Mouse (Mus musculus) gastrocnemius, adult 8-10 months (tissue): ENCODE results near the gene Dtx1. TPM values are rescaled to one million over a fixed set of nuclear protein-coding genes. Genes with fewer than 3 reads are reported as not detected.
A peak's percentile ranks its signal among the peaks of the same experiment; 100 is the strongest.

ENCODE experiments used
- DNase-seq, 2 experiments: peaks; one replicate each; pipeline ENCODE4 v3.0.0; 2022; ENCODE audit warnings: low spot score in 2 of 2
- total RNA-seq, 4 experiments: library from RNA; stranded (reverse); gene quantifications; 2 replicates each; pipeline ENCODE4 v1.2.4; 2022

Gene Dtx1
- total RNA-seq, 4 experiments from 2014 or later, result 0.22 to 1.3 (median 0.31) TPM

GRCm38 (mm10) chr5:120679676-120680555 is 31.8 kb downstream of the Dtx1 start:
- peak in 1 of 2 experiments; percentile 47 for DNase-seq

- DNase-seq, result no peak
Observed at GRCm38 (mm10) chr5:120677516-120677915, 34.2 kb downstream of the Dtx1 start.

- no peak for DNase-seq
Observed at GRCm38 (mm10) chr5:120674229-120675145, 37.2 kb downstream of the Dtx1 start.

GRCm38 (mm10) chr5:120673626-120674025 is 38.1 kb downstream of the Dtx1 start:
- DNase-seq, result no peak

- DNase-seq, result no peak
Observed at GRCm38 (mm10) chr5:120671865-120672264, 39.9 kb downstream of the Dtx1 start.

GRCm38 (mm10) chr5:120670132-120670531 is 41.6 kb downstream of the Dtx1 start:
- no peak for DNase-seq

GRCm38 (mm10) chr5:120668761-120669160 is 43.0 kb downstream of the Dtx1 start:
- DNase-seq, result no peak

GRCm38 (mm10) chr5:120664888-120665287 is 46.8 kb downstream of the Dtx1 start:
- no peak for DNase-seq

- DNase-seq, result no peak
Observed at GRCm38 (mm10) chr5:120660816-120661215, 50.9 kb downstream of the Dtx1 start.

GRCm38 (mm10) chr5:120656281-120656751 is 55.4 kb downstream of the Dtx1 start:
- no peak for DNase-seq

GRCm38 (mm10) chr5:120653873-120654272 is 57.9 kb downstream of the Dtx1 start:
- no peak for DNase-seq

GRCm38 (mm10) chr5:120652915-120653701 is 58.6 kb downstream of the Dtx1 start:
- no peak for DNase-seq

GRCm38 (mm10) chr5:120651230-120651629 is 60.5 kb downstream of the Dtx1 start:
- DNase-seq, result no peak

- no peak for DNase-seq
Observed at GRCm38 (mm10) chr5:120649938-120650337, 61.8 kb downstream of the Dtx1 start.

- no peak for DNase-seq
Observed at GRCm38 (mm10) chr5:120649374-120649933, 62.3 kb downstream of the Dtx1 start.

GRCm38 (mm10) chr5:120648569-120649373 is 63.0 kb downstream of the Dtx1 start, which contains the start of gene Rasal1:
Rasal1 (plus strand) TSS chr5:120648812.
- no peak for DNase-seq

GRCm38 (mm10) chr5:120647814-120648491 is 63.8 kb downstream of the Dtx1 start:
- no peak for DNase-seq

- DNase-seq, result no peak
Observed at GRCm38 (mm10) chr5:120647361-120647760, 64.4 kb downstream of the Dtx1 start.

GRCm38 (mm10) chr5:120645851-120646250 is 65.9 kb downstream of the Dtx1 start:
- DNase-seq, result no peak
